Mouse (Mus musculus) layer of hippocampus, adult 2 months (tissue): ENCODE measurements around the gene Fbxl18. TPM values are rescaled to one million over a fixed set of nuclear protein-coding genes. Genes with fewer than 3 reads are reported as not detected.

Experiments
- DNase-seq, 2 experiments: peaks; one replicate each; pipeline ENCODE4 v3.0.0; 2022; ENCODE audit warnings: low spot score in 2 of 2
- H3K27ac ChIP-seq: fragments of 200-600 bp; 2 replicates; pipeline ENCODE4 v1.8.1; 2022
- H3K4me3 ChIP-seq: fragments of 200-600 bp; 2 replicates; pipeline ENCODE4 v1.8.1; 2022; ENCODE audit warnings: mild to moderate bottlenecking
- CTCF ChIP-seq: fragments of 200-600 bp; conservative IDR thresholded peaks from 2 replicates; pipeline ENCODE4 v1.8.1; 2022; ENCODE audit warnings: antibody characterized with exemption, mild to moderate bottlenecking, moderate library complexity
- total RNA-seq, 2 experiments: library from RNA; stranded (reverse); gene quantifications; 2 replicates each; pipeline ENCODE4 v1.2.3; 2021

The Fbxl18 gene
- total RNA-seq, 2 experiments from 2014 or later = 36.7 to 39.9 TPM

DNA sequence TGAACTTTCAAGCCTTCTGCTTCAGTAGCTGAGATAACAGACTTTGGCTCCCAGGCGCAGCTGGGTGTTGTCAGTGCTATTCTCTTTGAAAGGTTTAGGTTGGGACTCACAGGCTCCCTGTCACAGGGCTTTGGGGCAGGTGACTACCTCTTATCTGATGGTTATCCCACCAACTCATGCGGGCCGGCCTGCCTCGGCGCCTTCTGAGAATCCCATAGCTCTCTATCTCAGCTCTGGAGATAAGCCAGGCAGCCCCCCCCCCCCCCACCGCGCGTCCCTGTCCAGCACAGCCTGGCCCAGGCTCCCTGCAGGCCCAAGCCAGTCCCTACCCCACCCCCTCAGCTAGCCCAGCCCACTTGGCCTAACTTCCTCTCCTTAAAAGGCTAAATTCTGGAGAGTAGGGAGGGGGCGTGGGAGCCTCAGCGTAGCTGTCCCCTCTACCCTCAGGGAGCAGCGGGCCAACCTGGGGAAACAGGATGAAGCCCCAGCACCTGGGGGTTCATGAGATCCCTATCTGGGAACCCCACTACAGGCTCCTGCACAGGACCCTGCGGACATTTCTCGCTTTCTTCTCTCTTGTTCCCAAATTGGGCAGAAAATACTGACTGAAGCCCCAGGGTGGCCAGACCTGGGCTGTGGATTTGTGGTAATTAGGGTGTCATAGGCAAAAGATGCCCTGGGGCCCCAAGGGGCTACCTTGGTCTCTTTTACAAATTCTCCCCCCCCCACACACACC lies 31.2 kb upstream of the Fbxl18 start:
- peak overlapping the region; percentile 70 for H3K27ac ChIP-seq
- no peak for TF ChIP-seq CTCF

DNA sequence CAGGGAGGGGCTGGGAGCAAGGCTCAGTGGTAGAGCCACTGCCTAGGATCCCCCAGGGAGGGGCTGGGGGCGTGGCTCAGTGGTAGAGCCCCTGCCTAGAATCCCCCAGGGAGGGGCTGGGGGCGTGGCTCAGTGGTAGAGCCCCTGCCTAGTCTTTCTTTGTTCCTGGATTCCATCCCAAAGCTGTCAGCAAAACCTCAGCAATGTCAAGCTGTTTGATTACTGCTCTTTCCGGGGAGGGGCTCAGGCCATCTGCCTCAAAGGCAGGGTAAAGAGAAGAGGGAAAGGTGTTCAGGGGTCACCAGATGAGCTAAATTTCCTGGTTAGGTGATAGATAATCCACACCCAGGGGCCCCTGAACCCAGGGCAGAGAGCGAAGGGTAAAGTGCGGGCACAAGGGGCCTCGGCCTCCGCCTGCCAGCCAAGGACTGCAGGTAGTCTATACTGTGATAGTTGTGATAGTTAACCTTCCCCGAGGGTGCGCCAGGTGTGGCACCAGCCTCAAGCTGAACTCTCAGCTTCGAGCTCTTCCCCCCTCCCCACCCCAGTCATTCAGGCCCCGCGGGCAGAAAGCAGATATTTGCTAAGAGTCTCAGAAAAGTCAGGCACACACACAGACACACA lies 29.2 kb upstream of the Fbxl18 start:
- DNase-seq = no peak
- TF ChIP-seq CTCF = no peak

More for the DNA sequence above, 31.2 kb upstream of the Fbxl18 start:
- DNase-seq = no peak
- no peak overlapping the region for H3K4me3 ChIP-seq

GRCm38 (mm10) chr5:142923781-142924180 lies 28.6 kb upstream of the Fbxl18 start:
- no peak for DNase-seq
- Histone ChIP-seq H3K4me3 (no peak overlapping the region), H3K27ac (no peak overlapping the region)
- no peak for TF ChIP-seq CTCF

More for the DNA sequence above, 29.2 kb upstream of the Fbxl18 start:
- no peak overlapping the region for H3K27ac ChIP-seq
- no peak overlapping the region for H3K4me3 ChIP-seq

GRCm38 (mm10) chr5:142922251-142922650 lies 27.0 kb upstream of the Fbxl18 start:
- no peak overlapping the region for H3K4me3 ChIP-seq
- DNase-seq = no peak
- no peak overlapping the region for H3K27ac ChIP-seq
- no peak for TF ChIP-seq CTCF

GRCm38 (mm10) chr5:142921074-142921459 lies 25.8 kb upstream of the Fbxl18 start:
- Histone ChIP-seq H3K27ac (no peak overlapping the region; the same call in 1 of the 2 replicates), H3K4me3 (no peak overlapping the region)
- TF ChIP-seq CTCF = no peak
- DNase-seq = no peak

DNA sequence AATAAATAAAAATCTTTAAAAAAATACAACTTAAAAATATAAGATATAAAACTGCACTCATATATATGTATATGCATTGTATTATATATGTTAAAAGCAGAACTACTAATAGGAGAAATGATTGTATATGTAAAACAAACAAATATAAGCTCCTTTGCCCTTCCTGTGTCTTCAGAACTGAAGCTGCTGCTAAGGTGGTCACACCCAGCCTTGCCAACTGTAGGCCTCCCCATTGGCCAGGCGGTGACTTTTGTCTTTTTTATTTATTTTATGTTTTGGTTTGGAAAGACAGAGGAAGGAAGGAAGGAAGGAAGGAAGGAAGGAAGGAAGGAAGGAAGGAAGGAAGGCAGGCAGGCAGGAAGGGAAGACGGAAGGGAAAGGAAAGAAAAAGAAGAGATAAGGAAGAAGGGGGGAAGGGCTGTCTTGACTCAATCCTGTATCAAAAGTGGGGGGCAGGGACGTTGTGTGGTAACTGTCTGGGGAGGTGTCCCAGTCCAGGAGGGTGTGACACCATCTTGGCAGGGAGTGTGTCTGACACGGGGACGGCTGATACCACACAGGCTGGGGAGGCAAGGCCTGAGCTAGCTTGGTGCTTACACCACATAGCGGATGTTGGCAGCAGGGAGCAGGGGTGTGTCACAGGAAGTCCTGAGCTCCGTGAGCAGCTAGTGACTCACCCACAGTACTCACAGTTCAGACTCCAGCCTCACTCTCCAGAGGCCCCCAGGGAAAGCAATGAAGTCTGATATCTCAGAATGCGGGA lies 25.3 kb upstream of the Fbxl18 start:
- no peak for DNase-seq
- no peak for TF ChIP-seq CTCF

GRCm38 (mm10) chr5:142917402-142917801 lies 22.2 kb upstream of the Fbxl18 start:
- DNase-seq = no peak
- Histone ChIP-seq H3K4me3 (no peak overlapping the region), H3K27ac (no peak overlapping the region)
- no peak for TF ChIP-seq CTCF

More for the DNA sequence above, 25.3 kb upstream of the Fbxl18 start:
- Histone ChIP-seq H3K4me3 (no peak overlapping the region), H3K27ac (no peak overlapping the region)

- Histone ChIP-seq H3K27ac (no peak overlapping the region), H3K4me3 (no peak overlapping the region)
- TF ChIP-seq CTCF = no peak
- DNase-seq = no peak
Measured at GRCm38 (mm10) chr5:142916593-142916992, 21.4 kb upstream of the Fbxl18 start.

DNA sequence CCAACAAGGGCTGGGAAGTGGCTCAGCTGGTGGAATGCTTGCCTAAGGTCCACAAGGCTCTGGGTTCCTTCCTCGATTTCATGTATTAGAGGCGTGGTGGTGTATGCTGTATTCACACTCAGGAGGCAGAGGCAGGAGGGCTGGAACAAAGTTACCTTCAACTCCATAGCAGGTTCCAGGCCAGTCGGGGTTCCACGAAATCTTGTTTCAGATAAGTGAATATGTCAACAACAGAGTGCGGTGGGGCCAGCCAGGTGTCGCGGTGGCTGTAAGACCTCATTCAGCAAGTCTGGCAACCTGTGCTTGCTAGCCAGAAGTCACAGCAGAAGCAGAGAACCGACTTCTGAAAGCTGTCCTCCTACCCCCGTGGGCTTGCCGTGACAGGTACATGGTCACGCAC lies 20.0 kb upstream of the Fbxl18 start:
- H3K4me3 ChIP-seq = no peak overlapping the region
- no peak for DNase-seq
- H3K27ac ChIP-seq = no peak overlapping the region
- no peak for TF ChIP-seq CTCF

DNA sequence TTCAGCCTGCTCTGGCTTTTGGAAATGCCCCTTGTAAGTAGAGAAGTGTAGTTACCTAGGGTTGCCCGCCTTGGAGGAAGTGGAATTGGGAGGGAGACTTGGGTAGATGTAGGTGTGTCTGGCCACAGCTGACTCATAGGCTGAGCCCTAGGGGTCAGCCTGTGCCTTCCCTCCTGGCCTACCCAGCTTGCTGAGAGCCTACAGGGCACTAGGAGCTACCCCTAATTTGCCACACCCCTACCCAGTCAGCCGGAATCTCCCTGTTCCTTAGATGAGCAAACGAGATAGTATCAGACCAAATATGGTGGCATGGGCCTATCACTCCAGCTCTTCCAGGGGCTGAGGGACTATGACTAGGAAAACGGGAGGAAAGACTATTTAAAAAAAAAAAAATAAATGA lies 17.5 kb upstream of the Fbxl18 start:
- no peak overlapping the region for H3K27ac ChIP-seq
- H3K4me3 ChIP-seq = no peak overlapping the region
- no peak for TF ChIP-seq CTCF
- no peak for DNase-seq

- TF ChIP-seq CTCF = no peak
- Histone ChIP-seq H3K4me3 (no peak overlapping the region), H3K27ac (no peak overlapping the region)
- no peak for DNase-seq
Measured at GRCm38 (mm10) chr5:142912320-142912719, 17.1 kb upstream of the Fbxl18 start.

DNA sequence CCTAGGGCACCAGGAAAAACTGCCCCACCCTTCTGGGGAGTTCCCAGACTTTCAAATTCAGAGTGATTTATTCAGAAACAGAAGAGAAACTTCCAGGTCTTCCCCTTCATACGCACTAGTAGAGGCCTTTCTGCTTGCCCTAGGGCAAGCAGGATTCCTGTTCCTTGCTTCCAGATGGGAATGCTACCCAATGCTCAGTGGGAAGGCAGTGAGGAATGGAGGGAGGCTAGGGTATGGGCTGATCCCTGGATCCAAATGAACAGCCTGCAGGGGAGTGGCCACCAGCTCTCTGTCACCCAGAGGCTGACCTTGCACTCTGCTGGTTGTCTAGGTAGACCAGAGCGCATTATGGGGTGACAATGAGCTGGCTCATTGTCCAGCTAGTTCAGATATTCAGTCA lies 16.4 kb upstream of the Fbxl18 start:
- DNase-seq = no peak
- no peak overlapping the region for H3K4me3 ChIP-seq
- no peak overlapping the region for H3K27ac ChIP-seq
- TF ChIP-seq CTCF = no peak

DNA sequence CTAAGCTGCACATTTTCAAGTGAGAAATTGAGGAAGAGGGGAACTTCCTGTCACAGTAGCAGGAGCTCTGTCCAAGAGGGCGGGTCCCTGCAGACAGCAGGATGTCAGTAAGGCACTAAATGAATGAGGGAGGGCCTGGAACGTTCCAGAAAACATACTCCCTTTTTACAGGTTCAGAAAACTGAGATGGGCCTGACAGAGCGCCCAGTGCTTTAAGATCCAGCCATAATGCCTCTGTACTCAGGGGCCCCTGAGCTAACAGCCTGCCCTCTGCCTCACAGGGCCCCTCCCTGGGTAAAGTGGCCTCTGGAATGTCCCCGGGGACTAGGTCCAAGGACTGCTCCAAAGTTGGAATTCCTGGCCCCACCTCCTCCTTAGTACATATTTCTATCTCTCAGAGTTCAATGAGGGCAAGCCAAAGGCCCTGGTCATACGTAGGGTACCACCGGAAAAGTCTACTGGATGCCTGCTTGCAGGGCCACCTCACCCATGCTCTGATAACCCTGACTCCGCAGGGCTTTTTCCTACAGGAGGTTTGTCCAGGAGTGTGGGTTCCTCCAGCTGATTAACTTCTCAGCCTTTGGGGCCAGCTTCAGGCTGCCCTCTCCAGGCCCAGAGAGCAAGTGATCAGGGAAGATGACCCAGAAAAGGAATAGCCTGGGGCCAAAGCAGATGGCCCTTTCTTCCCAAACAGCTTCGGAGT lies 14.5 kb upstream of the Fbxl18 start:
- no peak for DNase-seq
- no peak for TF ChIP-seq CTCF
- H3K27ac ChIP-seq = peak overlapping the region; percentile 100
- H3K4me3 ChIP-seq = no peak overlapping the region
